Mouse (Mus musculus) myocyte (in vitro differentiated cells): Measurements from ENCODE around the gene Tcte1. TPM values are rescaled to one million over a fixed set of nuclear protein-coding genes. Genes with fewer than 3 reads are reported as not detected.

Experiments
- H3K27me3 ChIP-seq: one replicate; pipeline ENCODE4 v1.6.1; 2011; ENCODE audit not compliant: control insufficient read depth, insufficient read depth, insufficient read length
- H3K36me3 ChIP-seq: one replicate; pipeline ENCODE4 v1.6.1; 2011; ENCODE audit not compliant: control insufficient read depth, insufficient read depth
- H3K4me2 ChIP-seq: one replicate; pipeline ENCODE4 v1.6.1; 2011; ENCODE audit warnings: low read depth, control low read depth
- H3K4me3 ChIP-seq: one replicate; pipeline ENCODE4 v1.5.1; 2011; ENCODE audit warnings: mild to moderate bottlenecking, control low read depth, moderate library complexity
- H3K79me2 ChIP-seq: one replicate; pipeline ENCODE4 v1.6.1; 2011; ENCODE audit not compliant: control insufficient read depth, insufficient read depth
- H3ac ChIP-seq: one replicate; pipeline ENCODE4 v1.6.1; 2011; ENCODE audit not compliant: control insufficient read depth, insufficient read length
- CEBPB ChIP-seq: IDR thresholded peaks from 2 replicates; pipeline ENCODE4 v1.6.1; 2011; ENCODE audit warnings: mild to moderate bottlenecking, moderate library complexity; ENCODE audit not compliant: poor library complexity, insufficient read depth, severe bottlenecking
- E2F4 ChIP-seq: IDR thresholded peaks from one replicate; pipeline ENCODE4 v1.6.1; 2011; ENCODE audit warnings: mild to moderate bottlenecking, control low read depth, moderate library complexity; ENCODE audit not compliant: insufficient read depth
- MAX ChIP-seq: IDR thresholded peaks from one replicate; pipeline ENCODE4 v1.6.1; 2011; ENCODE audit warnings: low read depth, mild to moderate bottlenecking, control low read depth
- MYOD1 ChIP-seq, 3 experiments: IDR thresholded peaks; one replicate each; pipeline ENCODE4 v1.6.1; 2011; ENCODE audit warnings: control low read depth in 2 of 3, low read depth in 2 of 3, mild to moderate bottlenecking in 2 of 3, moderate library complexity in 1 of 3; ENCODE audit not compliant: insufficient read length in 2 of 3, control insufficient read depth in 1 of 3
- MYOG ChIP-seq, 3 experiments: IDR thresholded peaks; one replicate each; pipeline ENCODE4 v1.6.1; 2011; ENCODE audit warnings: control low read depth in 2 of 3, low read depth in 2 of 3, mild to moderate bottlenecking in 2 of 3; ENCODE audit not compliant: insufficient read length in 2 of 3, control insufficient read depth in 1 of 3, insufficient read depth in 1 of 3
- POLR2A ChIP-seq: IDR thresholded peaks from one replicate; pipeline ENCODE4 v1.6.1; 2011; ENCODE audit warnings: low read depth, mild to moderate bottlenecking, control low read depth, moderate library complexity; ENCODE audit not compliant: insufficient read length
- POLR2AphosphoS2 ChIP-seq: IDR thresholded peaks from one replicate; pipeline ENCODE4 v1.6.1; 2011; ENCODE audit warnings: low read depth, control low read depth; ENCODE audit not compliant: insufficient read length
- REST ChIP-seq: IDR thresholded peaks from one replicate; pipeline ENCODE4 v1.6.1; 2011; ENCODE audit warnings: mild to moderate bottlenecking, control low read depth, moderate library complexity; ENCODE audit not compliant: insufficient read depth, insufficient read length
- SRF ChIP-seq: IDR thresholded peaks from one replicate; pipeline ENCODE4 v1.6.1; 2011; ENCODE audit warnings: low read depth; ENCODE audit not compliant: control insufficient read depth, insufficient read length
- TCF12 ChIP-seq: IDR thresholded peaks from one replicate; pipeline ENCODE4 v1.6.1; 2011; ENCODE audit warnings: mild to moderate bottlenecking, control low read depth; ENCODE audit not compliant: poor library complexity, insufficient read depth, severe bottlenecking
- TCF3 ChIP-seq: IDR thresholded peaks from one replicate; pipeline ENCODE4 v1.6.1; 2011; ENCODE audit warnings: low read depth, control low read depth; ENCODE audit not compliant: insufficient read length
- USF1 ChIP-seq: IDR thresholded peaks from one replicate; pipeline ENCODE4 v1.6.1; 2011; ENCODE audit warnings: low read depth, mild to moderate bottlenecking, control low read depth, moderate library complexity
- polyA plus RNA-seq: library from polyadenylated mRNA; unstranded; fragments of >200 nt; fragmentation: generic; extraction: Trizol; gene quantifications from one replicate; pipeline ENCODE4 v1.2.1, GENCODE M21; 2012; ENCODE audit warnings: missing spikeins

The Tcte1 gene
- polyA plus RNA-seq, 1 experiment, result not detected

DNA sequence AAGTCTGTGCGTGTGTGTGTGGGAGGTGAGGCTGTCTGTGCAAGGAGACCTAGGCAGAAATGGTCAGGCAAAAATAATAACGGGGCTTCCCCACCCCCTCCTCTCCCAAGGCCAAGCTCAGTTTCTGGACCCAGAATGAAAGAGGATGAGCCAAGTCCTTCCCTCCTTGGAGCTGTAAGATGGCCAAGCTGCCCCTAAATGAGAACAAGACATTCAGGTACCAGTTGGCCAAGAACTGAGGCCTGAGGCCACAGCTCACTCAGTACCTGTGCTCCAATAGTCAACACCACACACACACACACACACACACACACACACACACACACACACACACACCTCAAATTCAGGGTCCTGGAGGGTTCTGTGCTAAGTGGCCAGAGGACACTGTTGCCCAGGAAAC is 19.5 kb downstream of the Tcte1 start:
- H3K79me2 ChIP-seq, result no peaks in the 10 kb centered on the region
- peaks cover 68% of the 10 kb centered on the region for H3K27me3 ChIP-seq
- no peak overlapping the region for H3K4me2 ChIP-seq
- TF ChIP-seq USF1, result no peak
- no peak for TF ChIP-seq E2F4
- no peak for TF ChIP-seq TCF3
- TF ChIP-seq TCF12, result no peak
- TF ChIP-seq REST, result no peak
- TF ChIP-seq MAX, result no peak
- TF ChIP-seq POLR2AphosphoS2, result no peak
- TF ChIP-seq SRF, result no peak
- no peak for TF ChIP-seq MYOG (IDR thresholded peaks at IDR 0.05; ENCODE audit: control insufficient read depth in 1 of 3, insufficient read depth in 1 of 3, insufficient read length in 2 of 3, low read depth in 2 of 3)
- no peak for TF ChIP-seq POLR2A
- no peak for TF ChIP-seq CEBPB
- no peak for TF ChIP-seq MYOD1 (IDR thresholded peaks at IDR 0.05; ENCODE audit: control insufficient read depth in 1 of 3, insufficient read length in 2 of 3, low read depth in 2 of 3)
- H3ac ChIP-seq, result no peak overlapping the region
- no peak overlapping the region for H3K4me3 ChIP-seq
- no peaks in the 10 kb centered on the region for H3K36me3 ChIP-seq

- H3ac ChIP-seq, result no peak overlapping the region
- no peaks in the 10 kb centered on the region for H3K79me2 ChIP-seq
- peaks cover 67% of the 10 kb centered on the region for H3K27me3 ChIP-seq
- H3K4me2 ChIP-seq, result no peak overlapping the region
- H3K36me3 ChIP-seq, result no peaks in the 10 kb centered on the region
- H3K4me3 ChIP-seq, result no peak overlapping the region
- TF ChIP-seq MYOG (IDR thresholded peaks at IDR 0.05; ENCODE audit: control insufficient read depth in 1 of 3, insufficient read depth in 1 of 3, insufficient read length in 2 of 3, low read depth in 2 of 3) (no peak), POLR2A (no peak), MAX (no peak), MYOD1 (IDR thresholded peaks at IDR 0.05; ENCODE audit: control insufficient read depth in 1 of 3, insufficient read length in 2 of 3, low read depth in 2 of 3) (no peak), TCF3 (no peak), USF1 (no peak)
Observed at GRCm38 (mm10) chr17:45543115-45543514, 19.9 kb downstream of the Tcte1 start.

DNA sequence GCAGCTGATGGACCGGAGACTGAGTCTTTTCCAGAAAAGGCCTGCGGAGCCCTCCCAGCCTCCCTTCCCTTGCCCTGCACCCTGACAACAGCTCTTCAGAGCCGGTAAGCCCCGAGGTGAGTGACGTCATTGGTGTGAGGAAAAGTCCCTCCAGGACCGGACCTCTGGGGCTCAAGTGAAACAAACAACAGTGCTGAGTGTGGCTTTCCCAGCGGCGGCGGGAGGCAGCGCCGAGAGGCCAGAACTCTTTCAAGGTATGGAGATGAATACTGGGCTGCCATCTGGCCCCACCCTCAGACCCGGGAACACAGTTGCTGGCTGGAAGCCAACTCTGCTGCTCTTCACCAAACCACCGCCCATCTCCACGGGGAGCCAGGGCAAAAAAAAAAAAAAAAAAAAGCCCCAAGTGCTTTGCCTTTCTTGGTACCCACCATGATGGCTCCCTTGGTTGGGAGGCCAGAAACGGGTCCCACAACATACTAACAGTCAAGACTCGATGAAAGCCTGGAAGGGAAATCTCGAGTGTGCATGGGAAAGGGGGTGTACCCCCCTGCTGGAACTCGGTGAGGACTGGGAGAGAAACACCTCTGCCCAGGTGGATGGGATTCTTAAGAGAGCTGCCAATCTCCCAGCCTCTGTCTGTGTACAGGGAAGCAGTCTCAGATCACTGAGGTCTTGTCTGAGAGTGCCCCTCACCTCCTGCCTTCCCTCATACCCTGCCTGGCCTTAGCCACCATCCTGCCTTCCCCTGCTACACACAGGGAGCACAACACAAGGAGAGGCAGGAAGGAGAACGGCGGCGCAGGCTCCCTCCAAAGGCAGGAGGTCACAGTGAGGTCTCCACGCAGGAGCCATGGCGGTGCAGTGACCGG is 21.0 kb downstream of the Tcte1 start:
- TF ChIP-seq TCF12 (no peak), TCF3 (no peak), POLR2AphosphoS2 (no peak), SRF (no peak), MAX (no peak), MYOG (IDR thresholded peaks at IDR 0.05; ENCODE audit: control insufficient read depth in 1 of 3, insufficient read depth in 1 of 3, insufficient read length in 2 of 3, low read depth in 2 of 3) (no peak), REST (no peak), E2F4 (no peak)
- no peaks in the 10 kb centered on the region for H3K36me3 ChIP-seq
- H3K4me2 ChIP-seq, result no peak overlapping the region
- H3K4me3 ChIP-seq, result no peak overlapping the region
- peaks cover 67% of the 10 kb centered on the region for H3K27me3 ChIP-seq
- H3ac ChIP-seq, result no peak overlapping the region
- H3K79me2 ChIP-seq, result no peaks in the 10 kb centered on the region

DNA sequence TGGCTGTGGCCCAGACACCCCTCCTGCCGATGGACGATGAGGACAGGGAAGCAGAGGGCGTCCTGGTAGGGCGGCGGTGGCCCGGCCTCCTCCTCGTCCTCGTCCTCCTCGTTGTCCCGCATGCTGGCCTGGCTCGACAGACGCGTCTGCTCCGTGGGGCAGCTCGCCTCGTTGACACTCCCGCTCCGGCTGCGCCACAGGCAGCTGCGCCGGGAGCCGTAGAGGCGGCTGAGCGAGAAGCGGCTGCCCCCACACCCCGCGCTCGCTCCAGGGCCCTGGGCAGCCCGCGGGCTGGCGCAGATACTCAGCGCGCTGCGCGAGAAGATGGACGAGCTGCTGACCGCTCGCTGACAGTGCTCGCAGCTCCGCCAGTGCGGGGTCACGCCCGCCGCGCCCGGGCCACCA is 21.6 kb downstream of the Tcte1 start:
- H3K27me3 ChIP-seq, result peaks cover 64% of the 10 kb centered on the region
- no peak overlapping the region for H3K4me3 ChIP-seq
- no peak overlapping the region for H3ac ChIP-seq
- no peaks in the 10 kb centered on the region for H3K36me3 ChIP-seq
- no peak overlapping the region for H3K4me2 ChIP-seq
- TF ChIP-seq MYOG (IDR thresholded peaks at IDR 0.05; ENCODE audit: control insufficient read depth in 1 of 3, insufficient read depth in 1 of 3, insufficient read length in 2 of 3, low read depth in 2 of 3), result no peak
- no peak for TF ChIP-seq REST
- no peak for TF ChIP-seq TCF3
- no peak for TF ChIP-seq E2F4
- TF ChIP-seq TCF12, result no peak
- TF ChIP-seq MYOD1 (IDR thresholded peaks at IDR 0.05; ENCODE audit: control insufficient read depth in 1 of 3, insufficient read length in 2 of 3, low read depth in 2 of 3), result no peak
- TF ChIP-seq CEBPB, result no peak
- TF ChIP-seq SRF, result no peak
- no peak for TF ChIP-seq USF1
- no peak for TF ChIP-seq POLR2A
- no peak for TF ChIP-seq POLR2AphosphoS2
- TF ChIP-seq MAX, result no peak
- no peaks in the 10 kb centered on the region for H3K79me2 ChIP-seq
